ENCODE assay signal across 9 mouse cellular contexts in genomic region chr15:98153625-98154024, GRCm38 (mm10). TPM values are rescaled to one million over a fixed set of nuclear protein-coding genes. Genes with fewer than 3 reads are reported as not detected.
DNase-seq lines count a peak whose midpoint lies in the region; TF ChIP-seq lines count a peak whose summit lies in the region.
"Had no signal": no experiment of that assay in that cellular context is flagged by ENCODE, and none has a peak within 500 bp of the region (broad histone marks: within the 10 kb centered on the region; RNA-seq: fewer than 3 reads in every experiment).

No protein-coding gene starts in this region.

- peak; percentile 37 to 41 for DNase-seq in cerebellum, adult 18-20 months
- DNase-seq in cerebellum, postnatal 36 days, result no peak
- no peak for DNase-seq in lung, adult 2 months
- DNase-seq in lung, postnatal 4 days, result no peak
- DNase-seq in c-Kit-negative CD71-positive TER-119-positive erythroid progenitor cells, embryonic 14.5 days (ENCODE audit: low read depth, low spot score), result peak; percentile 32
- DNase-seq in kidney, postnatal 36 days, result peak; percentile 19 to 28
- DNase-seq in left cerebral cortex, postnatal 25 days (ENCODE audit: low spot score in 2 of 2), result no peak
- no peak for DNase-seq in right cerebral cortex, postnatal 4 days

- no peaks in the 10 kb centered on the region; the same call in 1 of the 2 replicates for H3K4me1 ChIP-seq in lung, adult 2 months (ENCODE audit: control insufficient read depth, insufficient read depth, low read length)
- H3K4me1 ChIP-seq: limb, embryonic 12.5 days had no signal

- peak; percentile 30; the same call in 1 of the 2 replicates for TF ChIP-seq CTCF in lung, adult 2 months (IDR thresholded peaks at IDR 0.05; ENCODE audit: insufficient read depth, low read length)

- intact Hi-C loops in left cerebral cortex, postnatal 25 days (cut with DNase I), result loop anchor here (2.0 kb wide), 1 partner anchor 61 kb away; the partner anchor contains the start of genes Pfkm and Senp1

- 33% methylated on average over 3 of the region's 3 CpGs for WGBS in lung, adult 2 months

- TF ChIP-seq POLR2A in lung, adult 2 months (IDR thresholded peaks at IDR 0.05; ENCODE audit: borderline replicate concordance, extremely low read depth, low read depth, low read length), result no peak

- no peak overlapping the region for H3K4me3 ChIP-seq in lung, adult 2 months (replicated peaks; ENCODE audit: extremely low read depth, low read depth, low read length)
- H3K4me3 ChIP-seq: limb, embryonic 12.5 days had no signal

RNA-seq across cellular contexts. Expression of gene Asb8, which starts 11.8 kb away (rescaled TPM):
- 32.0 and 40.0 TPM in 2 replicates for polyA plus RNA-seq in lung, adult 2 months (2012; rRNA removed)
- 10 to 100 TPM; 46.5 to 48.0 TPM for total RNA-seq in left cerebral cortex, postnatal 25 days (2021)

RNA-seq across cellular contexts. Expression of gene Ccdc184, which starts 13.3 kb away (rescaled TPM):
- polyA plus RNA-seq in lung, adult 2 months (2012; rRNA removed), result 4.9 and 5.0 TPM in 2 replicates
- 10 to 100 TPM; 18.8 to 21.1 TPM for total RNA-seq in left cerebral cortex, postnatal 25 days (2021)

RNA-seq across cellular contexts. Expression of gene Olfr288, which starts 41.7 kb away (rescaled TPM):
- not detected in 2 replicates for polyA plus RNA-seq in lung, adult 2 months (2012; rRNA removed)
- total RNA-seq in left cerebral cortex, postnatal 25 days (2021), result not detected
- polyA plus RNA-seq: limb, embryonic 12.5 days had no signal

Comparison
In these comparisons a context has a peak if more than half of its experiments do, and no peak if none do; other contexts are left out.
1. DNase-seq: peak in cerebellum, adult 18-20 months (2 of 2), c-Kit-negative CD71-positive TER-119-positive erythroid progenitor cells, embryonic 14.5 days (single experiment) and kidney, postnatal 36 days (2 of 2); none in cerebellum, postnatal 36 days (0 of 2), lung, adult 2 months (single experiment), lung, postnatal 4 days (0 of 2), left cerebral cortex, postnatal 25 days (0 of 2) and right cerebral cortex, postnatal 4 days (single experiment).